In genomic region chr6:83155552-83156238, GRCm38 (mm10) we compare ENCODE assay signal across 8 mouse cellular contexts. TPM values are rescaled to one million over a fixed set of nuclear protein-coding genes. Genes with fewer than 3 reads are reported as not detected.
DNase-seq lines count a peak whose midpoint lies in the region; ATAC-seq lines count a peak whose summit lies in the region.

No protein-coding gene starts in this region.

- H3K27me3 ChIP-seq in hindbrain, embryonic 12.5 days = peaks cover 9% of the 10 kb centered on the region
- peaks cover 34% of the 10 kb centered on the region for H3K27me3 ChIP-seq in midbrain, embryonic 10.5 days (ENCODE audit: low read depth, poor library complexity, severe bottlenecking)

- 7% methylated on average over 23 of the region's 23 CpGs for WGBS in hindbrain, embryonic 12.5 days
- 9% methylated on average over 23 of the region's 23 CpGs for WGBS in midbrain, embryonic 10.5 days

- H3K9ac ChIP-seq in hindbrain, embryonic 12.5 days = peak overlapping the region; percentile 71

- H3K36me3 ChIP-seq in hindbrain, embryonic 12.5 days = peaks cover 17% of the 10 kb centered on the region
- peaks cover 34% of the 10 kb centered on the region for H3K36me3 ChIP-seq in midbrain, embryonic 10.5 days

- peak overlapping the region; percentile 53 for H3K27ac ChIP-seq in hindbrain, embryonic 12.5 days
- H3K27ac ChIP-seq in midbrain, embryonic 10.5 days (replicated peaks) = peak overlapping the region; percentile 84

- H3K9me3 ChIP-seq in hindbrain, embryonic 12.5 days (replicated peaks) = no peaks in the 10 kb centered on the region
- H3K9me3 ChIP-seq in midbrain, embryonic 10.5 days (replicated peaks) = no peaks in the 10 kb centered on the region

- H3K4me1 ChIP-seq in hindbrain, embryonic 12.5 days = peaks cover 29% of the 10 kb centered on the region
- H3K4me1 ChIP-seq in midbrain, embryonic 10.5 days = peaks cover 46% of the 10 kb centered on the region

- ATAC-seq in frontal cortex, adult (ENCODE audit: low TSS enrichment) = peak; percentile 39
- ATAC-seq in hindbrain, embryonic 12.5 days (ENCODE audit: low FRiP score) = peak; percentile 54

- H3K4me3 ChIP-seq in hindbrain, embryonic 12.5 days = peak overlapping the region; percentile 52
- peak overlapping the region; percentile 71 for H3K4me3 ChIP-seq in midbrain, embryonic 10.5 days

- H3K4me2 ChIP-seq in hindbrain, embryonic 12.5 days (replicated peaks) = peak overlapping the region; percentile 81

- DNase-seq in frontal cortex, postnatal 14 days (ENCODE audit: low spot score in 2 of 2) = no peak
- DNase-seq in 3134 (ENCODE audit: extremely low read depth, insufficient read length, low spot score) = peak; percentile 46
- DNase-seq in cerebellum, postnatal 14 days = peak; percentile 33 to 68
- no peak for DNase-seq in midbrain, embryonic 10.5 days (ENCODE audit: low spot score)
- DNase-seq in adrenal gland, postnatal 25 days = no peak
- no peak for DNase-seq in right cerebral cortex, adult 2 months (ENCODE audit: low spot score in 2 of 2)

RNA-seq across cellular contexts. Expression of gene Wdr54, which starts 0.5 kb away (rescaled TPM):
- 11.2 and 11.5 TPM in 2 replicates for polyA plus RNA-seq in hindbrain, embryonic 12.5 days (2016; fragmentation: Nextera tagmentation; extraction: Ambion mirVana)
- polyA plus RNA-seq in midbrain, embryonic 10.5 days (2016; fragmentation: Nextera tagmentation; extraction: Ambion mirVana) = 13.0 and 14.6 TPM in 2 replicates
- total RNA-seq in adrenal gland, postnatal 25 days (2021) = 1.2 and 5.1 TPM in 2 replicates

RNA-seq across cellular contexts. Expression of gene 1700003E16Rik, which starts 0.5 kb away (rescaled TPM):
- polyA plus RNA-seq in hindbrain, embryonic 12.5 days (2016; fragmentation: Nextera tagmentation; extraction: Ambion mirVana) = 4.4 and 5.2 TPM in 2 replicates
- 1.9 and 2.0 TPM in 2 replicates for polyA plus RNA-seq in midbrain, embryonic 10.5 days (2016; fragmentation: Nextera tagmentation; extraction: Ambion mirVana)
- total RNA-seq in adrenal gland, postnatal 25 days (2021) = 0.61 and 1.2 TPM in 2 replicates

RNA-seq across cellular contexts. Expression of gene Dctn1, which starts 10.0 kb away (rescaled TPM):
- polyA plus RNA-seq in hindbrain, embryonic 12.5 days (2016; fragmentation: Nextera tagmentation; extraction: Ambion mirVana) = 158 and 168 TPM in 2 replicates
- polyA plus RNA-seq in midbrain, embryonic 10.5 days (2016; fragmentation: Nextera tagmentation; extraction: Ambion mirVana) = 105 and 128 TPM in 2 replicates
- total RNA-seq in adrenal gland, postnatal 25 days (2021) = 138 and 172 TPM in 2 replicates

RNA-seq across cellular contexts. Expression of gene Rtkn, which starts 20.4 kb away (rescaled TPM):
- polyA plus RNA-seq in hindbrain, embryonic 12.5 days (2016; fragmentation: Nextera tagmentation; extraction: Ambion mirVana) = 40.7 and 42.6 TPM in 2 replicates
- polyA plus RNA-seq in midbrain, embryonic 10.5 days (2016; fragmentation: Nextera tagmentation; extraction: Ambion mirVana) = 35.3 and 39.7 TPM in 2 replicates
- total RNA-seq in adrenal gland, postnatal 25 days (2021) = 17.6 and 22.6 TPM in 2 replicates

RNA-seq across cellular contexts. Expression of gene Ino80b, which starts 30.5 kb away (rescaled TPM):
- polyA plus RNA-seq in hindbrain, embryonic 12.5 days (2016; fragmentation: Nextera tagmentation; extraction: Ambion mirVana) = 19.6 and 19.9 TPM in 2 replicates
- polyA plus RNA-seq in midbrain, embryonic 10.5 days (2016; fragmentation: Nextera tagmentation; extraction: Ambion mirVana) = 18.2 and 18.7 TPM in 2 replicates
- total RNA-seq in adrenal gland, postnatal 25 days (2021) = 24.3 and 31.3 TPM in 2 replicates

Comparison
In these comparisons a context has a peak if more than half of its experiments do, and no peak if none do; other contexts are left out.
1. DNase-seq: peak in 3134 (single experiment) and cerebellum, postnatal 14 days (2 of 2); none in frontal cortex, postnatal 14 days (0 of 2), midbrain, embryonic 10.5 days (single experiment), adrenal gland, postnatal 25 days (single experiment) and right cerebral cortex, adult 2 months (0 of 2).